14 mouse cellular contexts compared by ENCODE assay signal in the genomic region with DNA sequence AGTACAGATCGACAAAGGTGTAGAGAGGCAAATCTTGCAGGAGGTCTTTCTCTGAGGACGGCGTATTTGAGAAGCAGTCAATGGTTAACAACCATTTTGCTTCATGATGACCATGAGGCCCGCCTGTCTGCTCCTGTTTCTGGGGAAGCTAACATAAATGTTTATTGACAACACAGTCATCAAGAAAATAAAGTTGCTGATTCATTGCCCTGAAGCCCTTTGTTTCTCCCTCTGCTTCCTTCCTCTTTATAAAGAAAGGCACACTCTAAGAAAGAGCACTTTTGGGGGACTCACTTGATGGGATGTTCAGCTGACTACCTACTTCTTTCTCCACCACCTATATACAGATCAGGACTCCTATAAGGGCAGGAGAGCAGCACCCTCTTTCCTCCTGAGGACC. TPM values are rescaled to one million over a fixed set of nuclear protein-coding genes. Genes with fewer than 3 reads are reported as not detected.
A peak's percentile ranks its signal among the peaks of the same experiment; 100 is the strongest.
DNase-seq lines count a peak whose midpoint lies in the region; ATAC-seq and TF ChIP-seq lines count a peak whose summit lies in the region.
"Had no signal": no experiment of that assay in that cellular context is flagged by ENCODE, and none has a peak within 500 bp of the region (broad histone marks: within the 10 kb centered on the region; RNA-seq: fewer than 3 reads in every experiment).

No protein-coding gene starts in this region.

- peaks cover 7% of the 10 kb centered on the region; the same call in 1 of the 2 replicates for H3K4me1 ChIP-seq in lung, embryonic 14.5 days (ENCODE audit: insufficient read depth)
- peaks cover 100% of the 10 kb centered on the region for H3K4me1 ChIP-seq in liver, embryonic 13.5 days (replicated peaks)
- H3K4me1 ChIP-seq in stomach, embryonic 14.5 days (ENCODE audit: control insufficient read depth, insufficient read depth, low read length) = peaks cover 13% of the 10 kb centered on the region
- peaks cover 21% of the 10 kb centered on the region for H3K4me1 ChIP-seq in hindbrain, embryonic 13.5 days (replicated peaks)

- no peaks in the 10 kb centered on the region for H3K9me3 ChIP-seq in lung, embryonic 14.5 days (ENCODE audit: low read depth, low read length)
- no peaks in the 10 kb centered on the region for H3K9me3 ChIP-seq in liver, embryonic 13.5 days (replicated peaks)
- H3K9me3 ChIP-seq in stomach, embryonic 14.5 days (ENCODE audit: control insufficient read depth, low read depth, low read length) = no peaks in the 10 kb centered on the region
- H3K9me3 ChIP-seq in hindbrain, embryonic 13.5 days = no peaks in the 10 kb centered on the region

- ATAC-seq in lung, embryonic 14.5 days (ENCODE audit: insufficient read depth) = no peak
- ATAC-seq in liver, embryonic 13.5 days (ENCODE audit: low read depth) = no peak
- ATAC-seq in stomach, embryonic 14.5 days (ENCODE audit: insufficient number of reproducible peaks, insufficient read depth, low FRiP score, low read depth) = no peak
- ATAC-seq in hindbrain, embryonic 13.5 days (ENCODE audit: low FRiP score) = no peak
- ATAC-seq: activated CD4-positive, CD25-positive, alpha-beta regulatory T cell, adult 4 months; forebrain, embryonic 16.5 days had no signal

- H3K27ac ChIP-seq in gastrocnemius, adult 2 months = no peak overlapping the region
- H3K27ac ChIP-seq in lung, embryonic 14.5 days (ENCODE audit: low read depth) = peak overlapping the region; percentile 51; the same call in 1 of the 2 replicates
- H3K27ac ChIP-seq in liver, embryonic 13.5 days = peak overlapping the region; percentile 100
- H3K27ac ChIP-seq in stomach, embryonic 14.5 days (ENCODE audit: low read length) = peak overlapping the region; percentile 80; the same call in 1 of the 2 replicates
- H3K27ac ChIP-seq in hindbrain, embryonic 13.5 days = no peak overlapping the region

- H3K36me3 ChIP-seq in lung, embryonic 14.5 days (ENCODE audit: insufficient read depth) = no peaks in the 10 kb centered on the region
- H3K36me3 ChIP-seq in liver, embryonic 13.5 days = no peaks in the 10 kb centered on the region
- H3K36me3 ChIP-seq in stomach, embryonic 14.5 days (ENCODE audit: control insufficient read depth, insufficient read depth, low read length) = no peaks in the 10 kb centered on the region
- no peaks in the 10 kb centered on the region for H3K36me3 ChIP-seq in hindbrain, embryonic 13.5 days

- TF ChIP-seq CTCF in gastrocnemius, adult 2 months (IDR thresholded peaks at IDR 0.05) = no peak
- TF ChIP-seq CTCF in lung, embryonic 14.5 days (IDR thresholded peaks at IDR 0.05; ENCODE audit: low read depth) = no peak

- H3K4me3 ChIP-seq in gastrocnemius, adult 2 months = peak overlapping the region; percentile 37
- H3K4me3 ChIP-seq in lung, embryonic 14.5 days (ENCODE audit: low read depth, low read length) = no peak overlapping the region
- peak overlapping the region; percentile 22; the same call in 1 of the 2 replicates for H3K4me3 ChIP-seq in liver, embryonic 13.5 days (replicated peaks)
- H3K4me3 ChIP-seq in stomach, embryonic 14.5 days (ENCODE audit: low read depth, low read length) = no peak overlapping the region
- H3K4me3 ChIP-seq in hindbrain, embryonic 13.5 days = no peak overlapping the region

- H3K9ac ChIP-seq in lung, embryonic 14.5 days = no peak overlapping the region
- peak overlapping the region; percentile 78 for H3K9ac ChIP-seq in liver, embryonic 13.5 days
- H3K9ac ChIP-seq in stomach, embryonic 14.5 days (replicated peaks; ENCODE audit: low read depth, low read length) = no peak overlapping the region
- no peak overlapping the region for H3K9ac ChIP-seq in hindbrain, embryonic 13.5 days

- no peak for DNase-seq in gastrocnemius, adult 2 months
- DNase-seq in gastrocnemius, postnatal 14 days = no peak
- no peak for DNase-seq in lung, embryonic 14.5 days
- no peak for DNase-seq in lung, postnatal 10 days
- no peak for DNase-seq in liver, embryonic 13.5 days
- DNase-seq in MN1 (ENCODE audit: low spot score) = no peak
- DNase-seq: cerebellum, postnatal 36 days; heart, postnatal 36 days; lung, postnatal 36 days had no signal

- intact Hi-C loops in gastrocnemius, adult 2 months (cut with DNase I) = no loop called here
- intact Hi-C loops in gastrocnemius, postnatal 14 days (cut with DNase I; ENCODE audit: low total_unique reads) = loop anchor here (5.0 to 10.0 kb wide), 2 partner anchors 146 to 266 kb away; no protein-coding TSS in a partner anchor

- 74% methylated on average over 4 of the region's 4 CpGs for WGBS in lung, embryonic 14.5 days
- WGBS in liver, embryonic 13.5 days (ENCODE audit: insufficient replicate concordance) = 62% methylated on average over 4 of the region's 4 CpGs
- WGBS in stomach, embryonic 14.5 days = 79% methylated on average over 4 of the region's 4 CpGs
- 97% methylated on average over 4 of the region's 4 CpGs for WGBS in hindbrain, embryonic 13.5 days

- no peaks in the 10 kb centered on the region for H3K27me3 ChIP-seq in lung, embryonic 14.5 days (ENCODE audit: insufficient read depth, low read length)
- no peaks in the 10 kb centered on the region for H3K27me3 ChIP-seq in liver, embryonic 13.5 days
- no peaks in the 10 kb centered on the region for H3K27me3 ChIP-seq in stomach, embryonic 14.5 days (ENCODE audit: control insufficient read depth, insufficient read depth, low read length)
- H3K27me3 ChIP-seq in hindbrain, embryonic 13.5 days = no peaks in the 10 kb centered on the region

- no peak overlapping the region; the same call in 1 of the 2 replicates for H3K4me2 ChIP-seq in lung, embryonic 14.5 days
- peak overlapping the region; percentile 63 for H3K4me2 ChIP-seq in liver, embryonic 13.5 days
- H3K4me2 ChIP-seq in stomach, embryonic 14.5 days (replicated peaks; ENCODE audit: low read depth, low read length) = no peak overlapping the region
- H3K4me2 ChIP-seq in hindbrain, embryonic 13.5 days = no peak overlapping the region

RNA-seq across cellular contexts. Expression of a gene that starts 42.8 kb away (rescaled TPM):
- total RNA-seq in gastrocnemius, adult 2 months (2021) = 100 to 1,000 TPM in 1 of 2 experiments, 10 to 100 TPM in 1; 56.2 to 120 TPM
- 10 to 100 TPM; 45.8 to 49.0 TPM for total RNA-seq in gastrocnemius, postnatal 14 days (2021)
- 18.2 and 20.8 TPM in 2 replicates for polyA plus RNA-seq in lung, embryonic 14.5 days (2014; fragmentation: Nextera tagmentation; extraction: Ambion mirVana)
- 20.1 and 20.4 TPM in 2 replicates for polyA plus RNA-seq in liver, embryonic 13.5 days (2015; fragmentation: Nextera tagmentation; extraction: Ambion mirVana)
- 31.8 and 34.3 TPM in 2 replicates for polyA plus RNA-seq in stomach, embryonic 14.5 days (2014; fragmentation: Nextera tagmentation; extraction: Ambion mirVana)
- polyA plus RNA-seq in hindbrain, embryonic 13.5 days (2015; fragmentation: Nextera tagmentation; extraction: Ambion mirVana) = 39.6 and 42.1 TPM in 2 replicates

RNA-seq across cellular contexts. Expression of a gene that starts 43.5 kb away (rescaled TPM):
- under 1 TPM; 0.64 to 0.79 TPM for total RNA-seq in gastrocnemius, adult 2 months (2021)
- 1 to 10 TPM in 1 of 2 experiments, under 1 TPM in 1; 0.75 to 1.4 TPM for total RNA-seq in gastrocnemius, postnatal 14 days (2021)
- polyA plus RNA-seq in lung, embryonic 14.5 days (2014; fragmentation: Nextera tagmentation; extraction: Ambion mirVana) = 2.7 and 3.4 TPM in 2 replicates
- 11.4 and 12.2 TPM in 2 replicates for polyA plus RNA-seq in liver, embryonic 13.5 days (2015; fragmentation: Nextera tagmentation; extraction: Ambion mirVana)
- polyA plus RNA-seq in stomach, embryonic 14.5 days (2014; fragmentation: Nextera tagmentation; extraction: Ambion mirVana) = 2.1 and 3.3 TPM in 2 replicates
- polyA plus RNA-seq in hindbrain, embryonic 13.5 days (2015; fragmentation: Nextera tagmentation; extraction: Ambion mirVana) = 2.6 and 2.7 TPM in 2 replicates
- total RNA-seq: ES-E14 had no signal

Comparison
In these comparisons a context has a peak if more than half of its experiments do, and no peak if none do; other contexts are left out.
1. H3K27ac ChIP-seq: peak in lung, embryonic 14.5 days (single experiment), liver, embryonic 13.5 days (single experiment) and stomach, embryonic 14.5 days (single experiment); none in gastrocnemius, adult 2 months (single experiment) and hindbrain, embryonic 13.5 days (single experiment).
2. H3K4me3 ChIP-seq: peak in gastrocnemius, adult 2 months (single experiment) and liver, embryonic 13.5 days (single experiment); none in lung, embryonic 14.5 days (single experiment), stomach, embryonic 14.5 days (single experiment) and hindbrain, embryonic 13.5 days (single experiment).